Mouse (Mus musculus) ES-Bruce4 (cell line): ENCODE results near the gene Rp9.

ENCODE experiments used
- CTCF ChIP-seq: IDR thresholded peaks from one replicate; pipeline ENCODE4 v1.8.1; 2011; ENCODE audit warnings: low read depth, low read length
- POLR2A ChIP-seq: IDR thresholded peaks from one replicate; pipeline ENCODE4 v1.8.1; 2011; ENCODE audit warnings: low read length; ENCODE audit not compliant: insufficient read depth

DNA sequence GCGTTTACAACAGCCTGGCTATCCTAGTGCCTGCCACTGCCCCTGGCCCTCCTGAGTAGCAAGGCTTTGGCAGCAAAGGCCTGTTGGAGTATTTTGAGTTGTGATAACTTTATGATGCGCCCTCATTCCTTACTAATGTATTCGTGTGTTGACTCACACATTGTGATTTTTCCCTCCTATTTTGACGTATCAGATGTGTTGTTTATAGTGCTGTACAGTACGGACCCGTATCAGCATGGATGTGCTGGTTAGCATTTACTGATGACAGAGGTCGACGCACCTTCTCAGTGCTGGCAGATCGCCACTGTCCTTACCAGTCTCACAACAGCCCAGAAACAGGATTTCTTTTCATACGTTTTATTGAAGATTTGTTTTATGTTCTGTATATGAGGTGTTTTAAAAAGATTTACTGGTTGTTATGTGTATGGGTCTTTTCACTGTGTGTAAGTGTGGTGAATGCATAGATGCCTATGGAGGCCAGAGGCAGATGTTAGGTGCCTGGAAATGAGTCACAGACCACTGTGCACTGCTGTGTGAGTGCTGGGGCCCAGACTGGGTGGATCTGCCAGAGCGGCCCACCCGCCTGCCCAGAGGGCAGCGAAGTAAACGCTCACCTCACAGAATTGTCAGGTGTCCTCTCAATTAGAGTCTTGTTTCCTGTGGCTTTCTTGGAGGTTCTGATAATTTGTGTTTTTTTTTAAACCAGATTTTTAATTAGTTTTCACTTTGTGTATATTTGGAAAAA, 40.7 kb downstream of the Rp9 start:
- TF ChIP-seq CTCF (no peak), POLR2A (no peak)
